Mouse (Mus musculus) embryo, embryonic 11.5 days (tissue): Measurements from ENCODE around the gene Thop1.
"Not testable (repeated sequence)": the region's sequence is repeated elsewhere in the genome, so short reads cannot be mapped to it uniquely, and the experiment has no call there.

Source experiments
- DNase-seq: peaks from one replicate; pipeline ENCODE4 v3.0.0-alpha.2; 2012; ENCODE audit warnings: low read depth, low spot score

Gene Thop1

DNA sequence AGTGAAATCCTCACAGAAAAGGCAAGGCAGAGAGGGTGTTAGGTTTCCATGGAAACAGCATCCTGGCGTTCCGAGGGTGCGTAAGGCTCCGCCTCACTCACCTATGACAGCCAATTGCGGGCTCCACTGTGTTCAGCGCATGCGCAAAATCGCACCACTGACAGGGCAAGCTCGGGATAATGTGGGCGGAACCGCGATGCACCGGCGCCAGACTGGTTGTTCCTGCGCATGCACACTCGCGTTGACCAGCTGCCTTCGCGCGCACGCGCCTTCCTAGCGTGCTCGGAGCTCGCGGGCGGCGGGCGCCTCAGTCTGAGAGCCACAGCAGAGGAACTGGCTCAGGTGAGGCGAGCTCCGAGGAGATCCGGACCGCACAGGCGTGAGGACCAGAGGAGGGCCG is at the start of gene Thop1:
Gene Thop1 (plus strand): TSS at position 200 of the 400 bp plus-strand sequence.
- DNase-seq, result peak; percentile 99

GRCm38 (mm10) chr10:81020207-81020606 is 49.6 kb upstream of the Thop1 start:
- DNase-seq, result no peak

- DNase-seq, result no peak
Observed at GRCm38 (mm10) chr10:81021547-81022110, 48.2 kb upstream of the Thop1 start.

GRCm38 (mm10) chr10:81022744-81023143 is 47.1 kb upstream of the Thop1 start:
- DNase-seq, result no peak

- no peak for DNase-seq
Observed at GRCm38 (mm10) chr10:81024346-81024937, 45.4 kb upstream of the Thop1 start.

DNA sequence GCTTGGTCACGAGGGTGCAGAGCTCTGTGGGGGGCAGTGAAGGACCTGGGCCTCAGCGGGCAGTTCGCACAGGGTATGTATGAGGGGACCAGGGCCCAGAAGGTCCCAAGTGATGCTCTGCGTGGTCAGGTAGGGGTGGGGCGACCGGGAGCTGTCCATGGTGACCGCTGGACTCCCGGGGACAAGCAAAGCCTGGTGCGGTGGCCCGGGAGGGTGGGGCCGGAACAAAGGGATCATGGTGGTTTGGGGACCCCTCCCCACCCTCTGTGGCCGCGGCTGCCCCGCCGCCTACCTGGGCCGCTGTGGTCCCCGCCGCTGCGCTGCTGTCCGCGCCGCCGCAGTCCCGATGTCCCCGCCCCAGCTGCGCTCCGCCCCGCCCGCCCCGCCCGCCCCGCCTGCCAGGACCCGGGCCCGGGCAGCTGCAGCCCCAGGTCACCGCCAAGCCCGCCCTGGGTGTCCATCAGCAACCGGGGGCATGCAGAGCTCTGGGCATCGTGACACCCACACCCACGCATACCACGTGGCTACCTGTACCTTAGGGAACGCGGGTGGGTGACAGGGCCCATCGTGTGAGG is 44.7 kb upstream of the Thop1 start:
- no peak for DNase-seq

- no peak for DNase-seq
Observed at GRCm38 (mm10) chr10:81025639-81026275, 44.1 kb upstream of the Thop1 start, which contains the start of gene Diras1. Gene Diras1 (minus strand): TSS chr10:81025662.

GRCm38 (mm10) chr10:81026857-81027256 is 43.0 kb upstream of the Thop1 start:
- no peak for DNase-seq

GRCm38 (mm10) chr10:81027331-81027730 is 42.5 kb upstream of the Thop1 start:
- no peak for DNase-seq

- no peak for DNase-seq
Observed at GRCm38 (mm10) chr10:81028219-81028618, 41.6 kb upstream of the Thop1 start.

DNA sequence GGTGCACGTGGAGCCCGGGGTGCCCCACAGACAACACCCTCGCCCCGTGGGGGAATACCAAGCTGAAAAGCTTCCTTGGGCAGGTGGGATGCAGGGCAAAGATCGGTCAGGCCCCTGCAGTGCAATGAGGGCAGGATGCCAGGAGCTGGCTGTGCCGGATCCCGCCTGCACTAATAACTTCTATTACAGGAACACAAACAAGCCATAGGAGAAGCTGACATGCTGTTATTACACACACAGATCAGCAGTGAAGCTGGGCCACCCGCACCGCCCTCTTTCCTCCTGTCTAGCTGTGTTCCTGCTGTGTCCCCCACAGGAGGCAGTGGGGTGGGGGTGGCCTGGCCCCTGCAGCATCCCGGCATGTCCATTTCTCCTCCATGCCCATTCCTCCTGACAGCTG is 40.8 kb upstream of the Thop1 start:
- DNase-seq, result no peak

- DNase-seq, result no peak
Observed at GRCm38 (mm10) chr10:81033586-81033985, 36.2 kb upstream of the Thop1 start.

DNA sequence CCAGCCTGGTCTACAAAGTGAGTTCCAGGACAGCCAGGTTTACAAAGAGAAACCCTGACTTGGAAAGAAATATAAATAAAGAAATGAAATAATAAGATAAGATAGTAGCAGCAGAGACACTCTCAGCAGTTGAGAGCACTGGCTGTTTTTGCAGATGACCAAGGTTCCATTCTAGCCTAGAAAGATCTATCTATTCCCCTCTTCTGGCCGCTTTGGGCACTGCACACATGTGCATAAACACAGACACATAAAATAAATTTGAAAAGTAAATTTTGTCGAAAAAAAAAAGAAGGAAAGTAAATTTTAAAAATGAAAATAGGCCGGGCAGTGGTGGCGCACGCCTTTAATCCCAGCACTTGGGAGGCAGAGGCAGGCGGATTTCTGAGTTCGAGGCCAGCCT is 33.6 kb upstream of the Thop1 start:
- no peak for DNase-seq

- DNase-seq, result peak; percentile 98
Observed at GRCm38 (mm10) chr10:81036988-81037580, 32.8 kb upstream of the Thop1 start, which contains the start of gene Slc39a3. Gene Slc39a3 (minus strand): TSS chr10:81037426.

DNA sequence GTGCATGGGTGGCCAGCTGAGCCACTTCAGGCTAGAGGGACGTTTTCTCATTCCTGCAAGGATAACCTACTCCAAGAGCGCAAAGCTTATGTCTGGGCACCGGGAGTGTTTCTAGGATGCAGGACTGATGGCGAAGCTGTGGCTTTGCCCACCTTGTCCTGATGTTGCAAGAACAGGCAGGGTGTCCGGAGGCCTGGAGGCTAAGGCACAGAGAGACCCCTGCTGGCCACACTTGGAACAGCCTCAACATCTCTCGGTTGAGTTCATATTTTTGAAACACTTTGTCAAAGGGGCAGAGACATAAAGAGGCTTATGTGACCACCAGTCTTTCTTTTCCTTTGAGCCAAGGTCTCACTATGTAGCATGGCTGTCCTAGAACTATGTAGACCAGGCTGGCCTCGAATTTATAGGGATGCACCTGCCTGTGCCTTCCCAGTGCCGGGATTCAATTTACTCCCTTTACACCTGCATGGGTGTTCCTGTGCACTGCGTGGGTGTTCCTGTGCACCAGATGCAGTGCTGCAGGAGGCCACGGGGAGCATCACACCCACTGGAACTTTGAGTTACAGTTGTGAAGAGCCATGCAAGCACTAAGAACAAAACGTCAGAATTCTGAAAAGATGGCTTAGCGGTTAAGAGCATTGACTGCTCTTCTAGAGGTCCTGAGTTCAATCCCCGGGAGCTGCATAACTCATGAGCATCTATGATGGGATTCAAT is 28.2 kb upstream of the Thop1 start:
- DNase-seq, result peak; percentile 51

DNA sequence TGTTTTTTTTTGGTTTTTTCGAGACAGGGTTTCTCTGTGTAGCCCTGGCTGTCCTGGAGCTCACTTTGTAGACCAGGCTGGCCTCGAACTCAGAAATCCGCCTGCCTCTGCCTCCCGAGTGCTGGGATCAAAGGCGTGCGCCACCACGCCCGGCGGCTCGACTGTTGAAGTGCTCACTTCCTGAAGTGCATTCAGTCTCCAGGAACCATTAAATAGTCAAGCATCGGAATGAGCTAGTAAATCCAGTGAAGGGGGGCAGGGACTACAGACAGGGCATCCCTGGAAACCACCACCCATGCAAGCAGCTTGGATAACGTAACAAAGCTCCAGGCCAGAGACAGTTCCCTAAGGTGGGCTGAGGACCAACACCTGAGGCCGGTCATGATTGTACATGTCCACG is 24.6 kb upstream of the Thop1 start:
- not testable (repeated sequence) for DNase-seq

- no peak for DNase-seq
Observed at GRCm38 (mm10) chr10:81050645-81051044, 19.2 kb upstream of the Thop1 start.

GRCm38 (mm10) chr10:81051133-81051532 is 18.7 kb upstream of the Thop1 start:
- DNase-seq, result no peak

DNA sequence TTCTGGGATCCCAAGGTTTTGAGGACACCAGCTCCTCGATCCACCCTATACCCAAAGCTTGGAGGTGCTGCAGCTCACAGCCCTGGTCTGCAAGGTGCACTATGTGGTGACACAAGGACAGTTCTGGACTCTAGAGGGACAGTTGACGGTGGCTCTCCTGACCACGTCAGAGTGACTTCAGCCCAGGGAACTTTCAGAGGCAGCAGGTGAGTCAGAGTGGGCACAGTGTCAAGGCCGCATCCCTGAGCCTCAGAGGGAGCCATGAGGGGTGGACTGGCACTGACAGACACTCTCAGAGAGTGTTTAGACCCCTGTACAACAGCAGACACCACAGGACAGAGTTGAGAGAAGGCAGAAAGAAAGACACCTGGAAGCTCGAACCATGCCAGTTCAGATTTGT is 17.3 kb upstream of the Thop1 start:
- no peak for DNase-seq

GRCm38 (mm10) chr10:81055169-81055568 is 14.7 kb upstream of the Thop1 start:
- DNase-seq, result no peak

GRCm38 (mm10) chr10:81055802-81056340 is 14.0 kb upstream of the Thop1 start:
- not testable (repeated sequence) for DNase-seq
